Mouse (Mus musculus) heart, postnatal 0 days (tissue): Measurements from ENCODE around the gene Ctcf.

ENCODE experiments used
- CTCF ChIP-seq: IDR thresholded peaks from 2 replicates; pipeline ENCODE4 v1.5.1; 2016; ENCODE audit warnings: antibody characterized with exemption, control low read depth, low read depth
- EP300 ChIP-seq: IDR thresholded peaks from 2 replicates; pipeline ENCODE4 v1.6.1; 2016; ENCODE audit warnings: antibody characterized with exemption, low read depth

GRCm38 (mm10) chr8:105688242-105688752 is 51.9 kb downstream of the Ctcf start:
- TF ChIP-seq CTCF (no peak), EP300 (no peak)
